Mouse (Mus musculus): ENCODE measurements at regions not wholly inside any gene's neighbourhood (a gene's known extent, or its start where the extent isn't known, plus 50 kb on each side); places are given as distances from the start of the nearest gene placed in this dataset.

- Histone ChIP-seq H3K4me1 (no peaks in the 10 kb centered on the region), H3K27ac (replicated peaks) (no peak overlapping the region), H3K36me3 (replicated peaks) (no peaks in the 10 kb centered on the region), H3K9me3 (no peaks in the 10 kb centered on the region), H3K27me3 (replicated peaks; ENCODE audit: low read depth, poor library complexity, severe bottlenecking) (no peaks in the 10 kb centered on the region), H3K4me3 (no peak overlapping the region)
- no peak for DNase-seq (ENCODE audit: low spot score)
- 83% methylated on average over 15 of the region's 15 CpGs for WGBS
Measured at GRCm38 (mm10) chr14:99641475-99642453, 343.3 kb downstream of the Klf5 start.

- Histone ChIP-seq H3K27me3 (replicated peaks; ENCODE audit: low read depth, poor library complexity, severe bottlenecking) (no peaks in the 10 kb centered on the region), H3K9me3 (no peaks in the 10 kb centered on the region), H3K4me1 (no peaks in the 10 kb centered on the region), H3K27ac (replicated peaks) (no peak overlapping the region), H3K4me3 (no peak overlapping the region), H3K36me3 (replicated peaks) (no peaks in the 10 kb centered on the region)
- 83% methylated on average over 3 of the region's 3 CpGs for WGBS
- no peak for DNase-seq (ENCODE audit: low spot score)
Measured at GRCm38 (mm10) chr14:99646323-99646722, 347.8 kb downstream of the Klf5 start.

GRCm38 (mm10) chr14:99674399-99674798 lies 375.9 kb downstream of the Klf5 start:
- no peaks in the 10 kb centered on the region for H3K9me3 ChIP-seq
- H3K27me3 ChIP-seq (replicated peaks; ENCODE audit: low read depth, poor library complexity, severe bottlenecking): no peaks in the 10 kb centered on the region
- 89% methylated on average over 3 of the region's 3 CpGs for WGBS
- H3K27ac ChIP-seq (replicated peaks): no peak overlapping the region
- H3K4me3 ChIP-seq: no peak overlapping the region
- no peaks in the 10 kb centered on the region for H3K36me3 ChIP-seq (replicated peaks)
- no peak for DNase-seq (ENCODE audit: low spot score)
- H3K4me1 ChIP-seq: no peaks in the 10 kb centered on the region

GRCm38 (mm10) chr14:99687062-99687806 lies 388.7 kb downstream of the Klf5 start:
- no peaks in the 10 kb centered on the region for H3K27me3 ChIP-seq (replicated peaks; ENCODE audit: low read depth, poor library complexity, severe bottlenecking)
- no peaks in the 10 kb centered on the region for H3K4me1 ChIP-seq
- H3K27ac ChIP-seq (replicated peaks): no peak overlapping the region
- H3K4me3 ChIP-seq: no peak overlapping the region
- no peaks in the 10 kb centered on the region for H3K36me3 ChIP-seq (replicated peaks)
- no peak for DNase-seq (ENCODE audit: low spot score)
- H3K9me3 ChIP-seq: no peaks in the 10 kb centered on the region
- WGBS: 87% methylated on average over 8 of the region's 8 CpGs

- no peaks in the 10 kb centered on the region for H3K9me3 ChIP-seq
- no peak overlapping the region for H3K4me3 ChIP-seq
- H3K27ac ChIP-seq (replicated peaks): no peak overlapping the region
- no peaks in the 10 kb centered on the region for H3K27me3 ChIP-seq (replicated peaks; ENCODE audit: low read depth, poor library complexity, severe bottlenecking)
- H3K36me3 ChIP-seq (replicated peaks): no peaks in the 10 kb centered on the region
- DNase-seq (ENCODE audit: low spot score): no peak
- 88% methylated on average over 4 of the region's 4 CpGs for WGBS
- no peaks in the 10 kb centered on the region for H3K4me1 ChIP-seq
Measured at GRCm38 (mm10) chr14:99688415-99688814, 389.9 kb downstream of the Klf5 start.

- no peak overlapping the region for H3K4me3 ChIP-seq
- H3K27me3 ChIP-seq (replicated peaks; ENCODE audit: low read depth, poor library complexity, severe bottlenecking): no peaks in the 10 kb centered on the region
- no peaks in the 10 kb centered on the region for H3K36me3 ChIP-seq (replicated peaks)
- DNase-seq (ENCODE audit: low spot score): no peak
- H3K4me1 ChIP-seq: no peaks in the 10 kb centered on the region
- no peaks in the 10 kb centered on the region for H3K9me3 ChIP-seq
- H3K27ac ChIP-seq (replicated peaks): no peak overlapping the region
- WGBS: 93% methylated on average over 7 of the region's 7 CpGs
Measured at GRCm38 (mm10) chr14:99696301-99696700, 397.8 kb downstream of the Klf5 start.

GRCm38 (mm10) chr14:99699545-99699944 lies 401.1 kb downstream of the Klf5 start:
- 91% methylated on average over 2 of the region's 2 CpGs for WGBS
- no peak for DNase-seq (ENCODE audit: low spot score)
- Histone ChIP-seq H3K36me3 (replicated peaks) (no peaks in the 10 kb centered on the region), H3K4me3 (no peak overlapping the region), H3K27ac (replicated peaks) (no peak overlapping the region), H3K27me3 (replicated peaks; ENCODE audit: low read depth, poor library complexity, severe bottlenecking) (no peaks in the 10 kb centered on the region), H3K4me1 (no peaks in the 10 kb centered on the region), H3K9me3 (no peaks in the 10 kb centered on the region)

GRCm38 (mm10) chr14:99706004-99706403 lies 407.5 kb downstream of the Klf5 start:
- no peaks in the 10 kb centered on the region for H3K36me3 ChIP-seq (replicated peaks)
- DNase-seq (ENCODE audit: low spot score): no peak
- no peaks in the 10 kb centered on the region for H3K27me3 ChIP-seq (replicated peaks; ENCODE audit: low read depth, poor library complexity, severe bottlenecking)
- H3K27ac ChIP-seq (replicated peaks): no peak overlapping the region
- 88% methylated on average over 10 of the region's 10 CpGs for WGBS
- no peaks in the 10 kb centered on the region for H3K9me3 ChIP-seq
- H3K4me3 ChIP-seq: no peak overlapping the region
- no peaks in the 10 kb centered on the region for H3K4me1 ChIP-seq

GRCm38 (mm10) chr14:99708066-99708465 lies 409.6 kb downstream of the Klf5 start:
- no peak for DNase-seq (ENCODE audit: low spot score)
- Histone ChIP-seq H3K36me3 (replicated peaks) (no peaks in the 10 kb centered on the region), H3K4me1 (no peaks in the 10 kb centered on the region), H3K27ac (replicated peaks) (no peak overlapping the region), H3K4me3 (no peak overlapping the region), H3K27me3 (replicated peaks; ENCODE audit: low read depth, poor library complexity, severe bottlenecking) (no peaks in the 10 kb centered on the region), H3K9me3 (no peaks in the 10 kb centered on the region)
- 87% methylated on average over 2 of the region's 2 CpGs for WGBS

- DNase-seq (ENCODE audit: low spot score): no peak
- 35% methylated on average over 2 of the region's 2 CpGs for WGBS
- Histone ChIP-seq H3K36me3 (replicated peaks) (no peaks in the 10 kb centered on the region), H3K4me3 (no peak overlapping the region), H3K4me1 (no peaks in the 10 kb centered on the region), H3K27ac (replicated peaks) (no peak overlapping the region), H3K27me3 (replicated peaks; ENCODE audit: low read depth, poor library complexity, severe bottlenecking) (no peaks in the 10 kb centered on the region), H3K9me3 (no peaks in the 10 kb centered on the region)
Measured at GRCm38 (mm10) chr14:99709764-99710163, 411.3 kb downstream of the Klf5 start.

GRCm38 (mm10) chr14:99710656-99711177 lies 412.2 kb downstream of the Klf5 start:
- WGBS: 93% methylated on average over 12 of the region's 12 CpGs
- H3K4me3 ChIP-seq: no peak overlapping the region
- H3K27ac ChIP-seq (replicated peaks): no peak overlapping the region

GRCm38 (mm10) chr14:99712624-99713023 lies 414.1 kb downstream of the Klf5 start:
- Histone ChIP-seq H3K27ac (replicated peaks) (no peak overlapping the region), H3K36me3 (replicated peaks) (no peaks in the 10 kb centered on the region), H3K9me3 (no peaks in the 10 kb centered on the region), H3K27me3 (replicated peaks; ENCODE audit: low read depth, poor library complexity, severe bottlenecking) (no peaks in the 10 kb centered on the region), H3K4me3 (no peak overlapping the region), H3K4me1 (no peaks in the 10 kb centered on the region)
- WGBS: 93% methylated on average over 7 of the region's 7 CpGs
- no peak for DNase-seq (ENCODE audit: low spot score)

More at GRCm38 (mm10) chr14:99710656-99711177, 412.2 kb downstream of the Klf5 start:
- DNase-seq (ENCODE audit: low spot score): no peak
- H3K4me1 ChIP-seq: no peaks in the 10 kb centered on the region
- no peaks in the 10 kb centered on the region for H3K27me3 ChIP-seq (replicated peaks; ENCODE audit: low read depth, poor library complexity, severe bottlenecking)
- no peaks in the 10 kb centered on the region for H3K9me3 ChIP-seq
- no peaks in the 10 kb centered on the region for H3K36me3 ChIP-seq (replicated peaks)

Measured in embryonic facial prominence, embryonic 10.5 days (tissue).